Mouse (Mus musculus): ENCODE data around the gene Cpe. TPM values are rescaled to one million over a fixed set of nuclear protein-coding genes. Genes with fewer than 3 reads are reported as not detected.
"Not testable (repeated sequence)": the region's sequence is repeated elsewhere in the genome, so short reads cannot be mapped to it uniquely, and the experiment has no call there.

Gene Cpe
- polyA plus RNA-seq, 1 experiment from 2014 or later = 133 TPM

- Histone ChIP-seq H3K36me3 (ENCODE audit: control insufficient read depth, insufficient read depth, low read length) (no peaks in the 10 kb centered on the region), H3K4me2 (replicated peaks; ENCODE audit: low read depth) (no peak overlapping the region), H3K4me3 (ENCODE audit: low read depth, low read length) (no peak overlapping the region), H3K9me3 (ENCODE audit: control insufficient read depth, low read length) (no peaks in the 10 kb centered on the region), H3K9ac (ENCODE audit: low read length) (no peak overlapping the region), H3K4me1 (replicated peaks; ENCODE audit: control insufficient read depth, insufficient read depth) (no peaks in the 10 kb centered on the region), H3K27me3 (ENCODE audit: control insufficient read depth, insufficient read depth, low read length) (no peaks in the 10 kb centered on the region), H3K27ac (replicated peaks) (no peak overlapping the region)
- WGBS = 67% methylated on average over 2 of the region's 2 CpGs
- DNase-seq (ENCODE audit: low spot score) (no peak), ATAC-seq (ENCODE audit: low FRiP score, low TSS enrichment) (no peak)
- no peak for TF ChIP-seq EP300 (optimal IDR thresholded peaks at IDR 0.05)
- no peak for TF ChIP-seq CTCF (IDR thresholded peaks at IDR 0.05; ENCODE audit: low read depth)
Observed at GRCm38 (mm10) chr8:64672920-64673319, 19.9 kb downstream of the Cpe start.

GRCm38 (mm10) chr8:64671937-64672336, 20.9 kb downstream of the Cpe start:
- 23% methylated on average over 1 of the region's 1 CpGs for WGBS
- no peak for DNase-seq (ENCODE audit: low spot score)
- Histone ChIP-seq H3K9me3 (ENCODE audit: control insufficient read depth, low read length) (no peaks in the 10 kb centered on the region), H3K4me2 (replicated peaks; ENCODE audit: low read depth) (no peak overlapping the region), H3K27ac (replicated peaks) (no peak overlapping the region), H3K9ac (ENCODE audit: low read length) (no peak overlapping the region), H3K36me3 (ENCODE audit: control insufficient read depth, insufficient read depth, low read length) (no peaks in the 10 kb centered on the region), H3K27me3 (ENCODE audit: control insufficient read depth, insufficient read depth, low read length) (no peaks in the 10 kb centered on the region), H3K4me1 (replicated peaks; ENCODE audit: control insufficient read depth, insufficient read depth) (no peaks in the 10 kb centered on the region), H3K4me3 (ENCODE audit: low read depth, low read length) (no peak overlapping the region)
- TF ChIP-seq EP300 (optimal IDR thresholded peaks at IDR 0.05) (no peak), CTCF (IDR thresholded peaks at IDR 0.05; ENCODE audit: low read depth) (no peak)
- ATAC-seq (ENCODE audit: low FRiP score, low TSS enrichment) = no peak

GRCm38 (mm10) chr8:64666305-64666704, 26.5 kb downstream of the Cpe start:
- not testable (repeated sequence) for H3K27me3 ChIP-seq (ENCODE audit: control insufficient read depth, insufficient read depth, low read length); ATAC-seq (ENCODE audit: low FRiP score, low TSS enrichment); H3K4me2 ChIP-seq (replicated peaks; ENCODE audit: low read depth); H3K36me3 ChIP-seq (ENCODE audit: control insufficient read depth, insufficient read depth, low read length); H3K27ac ChIP-seq (replicated peaks); H3K4me1 ChIP-seq (replicated peaks; ENCODE audit: control insufficient read depth, insufficient read depth); DNase-seq (ENCODE audit: low spot score); H3K4me3 ChIP-seq (ENCODE audit: low read depth, low read length); H3K9me3 ChIP-seq (ENCODE audit: control insufficient read depth, low read length); H3K9ac ChIP-seq (ENCODE audit: low read length)
- WGBS = 55% methylated on average over 12 of the region's 13 CpGs

- 42% methylated on average over 3 of the region's 3 CpGs for WGBS
- ATAC-seq (ENCODE audit: low FRiP score, low TSS enrichment) (no peak), DNase-seq (ENCODE audit: low spot score) (no peak)
- no peak overlapping the region for H3K9ac ChIP-seq (ENCODE audit: low read length)
- no peak overlapping the region for H3K4me2 ChIP-seq (replicated peaks; ENCODE audit: low read depth)
- no peaks in the 10 kb centered on the region for H3K27me3 ChIP-seq (ENCODE audit: control insufficient read depth, insufficient read depth, low read length)
- no peak overlapping the region for H3K4me3 ChIP-seq (ENCODE audit: low read depth, low read length)
- H3K27ac ChIP-seq (replicated peaks) = no peak overlapping the region
- no peaks in the 10 kb centered on the region for H3K9me3 ChIP-seq (ENCODE audit: control insufficient read depth, low read length)
- no peaks in the 10 kb centered on the region for H3K36me3 ChIP-seq (ENCODE audit: control insufficient read depth, insufficient read depth, low read length)
- H3K4me1 ChIP-seq (replicated peaks; ENCODE audit: control insufficient read depth, insufficient read depth) = no peaks in the 10 kb centered on the region
- no peak for TF ChIP-seq EP300 (optimal IDR thresholded peaks at IDR 0.05)
- TF ChIP-seq CTCF (IDR thresholded peaks at IDR 0.05; ENCODE audit: low read depth) = no peak
Observed at GRCm38 (mm10) chr8:64665563-64665962, 27.3 kb downstream of the Cpe start.

- ATAC-seq (ENCODE audit: low FRiP score, low TSS enrichment) (no peak), DNase-seq (ENCODE audit: low spot score) (no peak)
- H3K4me2 ChIP-seq (replicated peaks; ENCODE audit: low read depth) = no peak overlapping the region
- H3K9ac ChIP-seq (ENCODE audit: low read length) = no peak overlapping the region
- H3K4me3 ChIP-seq (ENCODE audit: low read depth, low read length) = no peak overlapping the region
- no peaks in the 10 kb centered on the region for H3K4me1 ChIP-seq (replicated peaks; ENCODE audit: control insufficient read depth, insufficient read depth)
- no peaks in the 10 kb centered on the region for H3K27me3 ChIP-seq (ENCODE audit: control insufficient read depth, insufficient read depth, low read length)
- TF ChIP-seq CTCF (IDR thresholded peaks at IDR 0.05; ENCODE audit: low read depth) (no peak), EP300 (optimal IDR thresholded peaks at IDR 0.05) (no peak)
- H3K27ac ChIP-seq (replicated peaks) = no peak overlapping the region
- 63% methylated on average over 3 of the region's 3 CpGs for WGBS
- H3K36me3 ChIP-seq (ENCODE audit: control insufficient read depth, insufficient read depth, low read length) = no peaks in the 10 kb centered on the region
- no peaks in the 10 kb centered on the region for H3K9me3 ChIP-seq (ENCODE audit: control insufficient read depth, low read length)
Observed at GRCm38 (mm10) chr8:64664811-64665210, 28.0 kb downstream of the Cpe start.

GRCm38 (mm10) chr8:64664350-64664749, 28.5 kb downstream of the Cpe start:
- Histone ChIP-seq H3K9me3 (ENCODE audit: control insufficient read depth, low read length) (no peaks in the 10 kb centered on the region), H3K4me3 (ENCODE audit: low read depth, low read length) (no peak overlapping the region), H3K36me3 (ENCODE audit: control insufficient read depth, insufficient read depth, low read length) (no peaks in the 10 kb centered on the region), H3K27ac (replicated peaks) (no peak overlapping the region), H3K9ac (ENCODE audit: low read length) (no peak overlapping the region), H3K27me3 (ENCODE audit: control insufficient read depth, insufficient read depth, low read length) (no peaks in the 10 kb centered on the region), H3K4me1 (replicated peaks; ENCODE audit: control insufficient read depth, insufficient read depth) (no peaks in the 10 kb centered on the region), H3K4me2 (replicated peaks; ENCODE audit: low read depth) (no peak overlapping the region)
- WGBS = 40% methylated on average over 2 of the region's 2 CpGs
- ATAC-seq (ENCODE audit: low FRiP score, low TSS enrichment) = no peak
- no peak for DNase-seq (ENCODE audit: low spot score)
- TF ChIP-seq EP300 (optimal IDR thresholded peaks at IDR 0.05) = no peak
- no peak for TF ChIP-seq CTCF (IDR thresholded peaks at IDR 0.05; ENCODE audit: low read depth)

All from stomach, postnatal 0 days (tissue).